Mouse (Mus musculus) spleen, adult 2 months (tissue): ENCODE results near the gene Ccl22.

Source experiments
- CTCF ChIP-seq: fragments of 200-500 bp; IDR thresholded peaks from 2 replicates; pipeline ENCODE4 v1.5.1; 2011; ENCODE audit warnings: mild to moderate bottlenecking, inconsistent platforms; ENCODE audit not compliant: insufficient read depth, insufficient read length, insufficient replicate concordance; ENCODE audit errors: extremely low read depth
- POLR2A ChIP-seq: fragments of 200-500 bp; IDR thresholded peaks from 2 replicates; pipeline ENCODE4 v1.6.1; 2011; ENCODE audit warnings: low read depth, low read length, inconsistent platforms

DNA sequence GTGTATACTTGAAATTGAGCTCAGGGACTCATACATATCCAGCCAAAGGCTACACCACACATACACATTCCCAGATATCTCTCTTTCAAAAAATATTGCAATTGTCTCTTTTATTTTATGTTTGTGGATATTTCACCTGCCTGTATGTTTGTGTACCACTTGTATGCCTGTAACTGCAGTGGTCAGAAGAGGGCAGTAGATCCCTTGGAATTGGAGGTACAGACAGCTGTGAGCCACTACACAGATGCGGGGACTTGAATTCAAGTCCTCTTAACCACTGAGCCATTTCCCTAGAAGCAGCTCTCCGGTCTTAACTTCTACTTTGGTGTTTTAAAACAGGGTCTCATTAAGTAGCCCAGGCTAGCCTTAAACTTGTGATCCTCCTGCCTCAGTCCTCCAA is 49.4 kb downstream of the Ccl22 start:
- TF ChIP-seq CTCF (no peak), POLR2A (no peak)
